Mouse (Mus musculus): Measurements from ENCODE around the gene Abcb1a. TPM values are rescaled to one million over a fixed set of nuclear protein-coding genes. Genes with fewer than 3 reads are reported as not detected.
"Not testable (repeated sequence)": the region's sequence is repeated elsewhere in the genome, so short reads cannot be mapped to it uniquely, and the experiment has no call there.

Gene Abcb1a
- total RNA-seq, 2 experiments from 2014 or later, result 11.6 to 14.8 TPM

GRCm38 (mm10) chr5:8722224-8722623, 62.3 kb downstream of the Abcb1a start:
- intact Hi-C loops (cut with DNase I), result no loop called here
- DNase-seq, result no peak

GRCm38 (mm10) chr5:8722867-8723266, 63.0 kb downstream of the Abcb1a start:
- no peak for DNase-seq
- intact Hi-C loops (cut with DNase I), result no loop called here

- intact Hi-C loops (cut with DNase I), result no loop called here
These were observed 67.9 kb downstream of the Abcb1a start for GRCm38 (mm10) chr5:8727760-8728159.

GRCm38 (mm10) chr5:8732639-8733038, 72.8 kb downstream of the Abcb1a start:
- DNase-seq, result no peak
- intact Hi-C loops (cut with DNase I), result loop anchor here (5.0 kb wide), 1 partner anchor 35 kb away; no protein-coding TSS in a partner anchor

More at GRCm38 (mm10) chr5:8727760-8728159, 67.9 kb downstream of the Abcb1a start:
- DNase-seq, result no peak

- not testable (repeated sequence) for DNase-seq
- intact Hi-C loops (cut with DNase I), result loop anchor here (5.0 kb wide), 1 partner anchor 36 kb away; no protein-coding TSS in a partner anchor
These were observed 73.4 kb downstream of the Abcb1a start for GRCm38 (mm10) chr5:8733307-8733706.

- intact Hi-C loops (cut with DNase I), result no loop called here
- no peak for DNase-seq
These were observed 76.5 kb downstream of the Abcb1a start for GRCm38 (mm10) chr5:8736389-8736788.

GRCm38 (mm10) chr5:8737062-8737461, 77.2 kb downstream of the Abcb1a start:
- DNase-seq, result peak in 1 of 2 experiments; percentile 2
- intact Hi-C loops (cut with DNase I), result no loop called here

GRCm38 (mm10) chr5:8747244-8747643, 87.4 kb downstream of the Abcb1a start:
- intact Hi-C loops (cut with DNase I); DNase-seq: not testable (repeated sequence)

- intact Hi-C loops (cut with DNase I), result no loop called here
- no peak for DNase-seq
These were observed 113.0 kb downstream of the Abcb1a start for GRCm38 (mm10) chr5:8772866-8773265.

GRCm38 (mm10) chr5:8778311-8778710, 118.4 kb downstream of the Abcb1a start:
- intact Hi-C loops (cut with DNase I), result no loop called here
- no peak for DNase-seq

GRCm38 (mm10) chr5:8778751-8779150, 118.9 kb downstream of the Abcb1a start:
- intact Hi-C loops (cut with DNase I), result no loop called here
- DNase-seq, result no peak

- no peak for DNase-seq
- intact Hi-C loops (cut with DNase I), result no loop called here
These were observed 132.4 kb downstream of the Abcb1a start for GRCm38 (mm10) chr5:8792281-8792680.

Other genes starting within 250 kb of the Abcb1a start
- 1 to 10 TPM; 3.0 to 4.3 TPM for gene Dbf4, start 237.4 kb upstream of the Abcb1a start, total RNA-seq (2021)
- gene Slc25a40, start 237.2 kb upstream of the Abcb1a start, total RNA-seq (2021), result 1 to 10 TPM; 7.9 to 8.9 TPM
- under 1 TPM; 0.63 to 0.76 TPM for gene Rundc3b, start 37.1 kb upstream of the Abcb1a start, total RNA-seq (2021)
- gene Abcb1b, start 138.1 kb downstream of the Abcb1a start, total RNA-seq (2021), result 1 to 10 TPM; 1.4 to 3.1 TPM
- gene Abcb4, start 233.6 kb downstream of the Abcb1a start, total RNA-seq (2021), result 1 to 10 TPM; 5.7 to 7.1 TPM